Mouse (Mus musculus) testis, adult 2 months (tissue): ENCODE data around the gene Zfp11. TPM values are rescaled to one million over a fixed set of nuclear protein-coding genes. Genes with fewer than 3 reads are reported as not detected.

Experiments used
- H3K27ac ChIP-seq: fragments of 200-500 bp; 2 replicates; pipeline ENCODE4 v1.5.1; 2012; ENCODE audit warnings: low read depth, low read length; ENCODE audit not compliant: control insufficient read depth, insufficient read depth
- H3K27me3 ChIP-seq: fragments of 200-500 bp; 2 replicates; pipeline ENCODE4 v1.6.1; 2012; ENCODE audit warnings: mild to moderate bottlenecking, low read length, moderate library complexity; ENCODE audit not compliant: control insufficient read depth, insufficient read depth
- H3K36me3 ChIP-seq: fragments of 200-500 bp; 2 replicates; pipeline ENCODE4 v1.6.1; 2012; ENCODE audit warnings: mild to moderate bottlenecking, low read length; ENCODE audit not compliant: control insufficient read depth, insufficient read depth
- H3K4me1 ChIP-seq: fragments of 200-500 bp; 2 replicates; pipeline ENCODE4 v1.6.1; 2012; ENCODE audit warnings: low read length; ENCODE audit not compliant: control insufficient read depth, insufficient read depth
- H3K4me3 ChIP-seq: fragments of 200-500 bp; 2 replicates; pipeline ENCODE4 v1.5.1; 2012; ENCODE audit warnings: low read depth, mild to moderate bottlenecking, low read length, moderate library complexity, mixed read lengths; ENCODE audit not compliant: control insufficient read depth
- CTCF ChIP-seq: fragments of 200-500 bp; IDR thresholded peaks from 2 replicates; pipeline ENCODE4 v1.5.1; 2012; ENCODE audit warnings: low read depth, mild to moderate bottlenecking, inconsistent platforms, low read length, moderate library complexity; ENCODE audit not compliant: control insufficient read depth, insufficient read depth, insufficient replicate concordance
- POLR2A ChIP-seq: fragments of 200-500 bp; IDR thresholded peaks from 2 replicates; pipeline ENCODE4 v1.6.1; 2012; ENCODE audit warnings: low read depth, mild to moderate bottlenecking, inconsistent platforms, low read length, moderate library complexity; ENCODE audit not compliant: control insufficient read depth
- polyA plus RNA-seq: library from polyadenylated mRNA; depleted of rRNA; stranded (reverse); fragments of >200 nt; gene quantifications from 2 replicates; pipeline ENCODE4 v1.2.3, GENCODE M21; 2012; rRNA removed

Gene Zfp11
- polyA plus RNA-seq: 0.94 and 1.3 TPM in 2 replicates

DNA sequence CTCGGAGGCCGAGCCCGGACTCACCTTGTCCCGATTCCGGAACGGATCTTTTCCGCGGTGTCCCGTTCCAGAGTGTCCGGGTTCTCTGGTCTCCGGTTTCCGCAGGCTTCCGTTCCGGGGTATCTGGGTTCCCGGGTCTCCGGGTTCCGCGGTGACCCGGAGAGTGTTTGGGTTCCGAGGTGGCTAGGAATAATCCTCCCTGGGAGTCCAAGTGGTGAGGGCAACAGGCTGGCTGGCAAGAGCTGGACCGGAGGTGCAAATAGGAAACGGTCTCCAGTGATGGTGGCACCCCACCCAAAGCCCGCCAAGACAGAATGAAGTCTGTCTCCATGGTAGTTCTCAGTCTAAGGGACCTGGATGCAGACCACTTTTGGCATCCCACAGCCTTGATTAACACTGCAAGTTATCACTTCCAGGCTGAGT lies at the start of gene Zfp11:
Gene Zfp11 (minus strand): TSS at position 64 of the 423 bp plus-strand sequence.
- TF ChIP-seq CTCF: no peak
- peak; percentile 86 for TF ChIP-seq POLR2A
- H3K4me3 ChIP-seq: peak within 1 kb of the TSS; percentile 99
- H3K36me3 ChIP-seq: no peaks in the 10 kb centered on the region
- no peaks in the 10 kb centered on the region for H3K27me3 ChIP-seq
- peak within 1 kb of the TSS; percentile 61 for H3K27ac ChIP-seq
- H3K4me1 ChIP-seq: peaks cover 5% of the 10 kb centered on the region

DNA sequence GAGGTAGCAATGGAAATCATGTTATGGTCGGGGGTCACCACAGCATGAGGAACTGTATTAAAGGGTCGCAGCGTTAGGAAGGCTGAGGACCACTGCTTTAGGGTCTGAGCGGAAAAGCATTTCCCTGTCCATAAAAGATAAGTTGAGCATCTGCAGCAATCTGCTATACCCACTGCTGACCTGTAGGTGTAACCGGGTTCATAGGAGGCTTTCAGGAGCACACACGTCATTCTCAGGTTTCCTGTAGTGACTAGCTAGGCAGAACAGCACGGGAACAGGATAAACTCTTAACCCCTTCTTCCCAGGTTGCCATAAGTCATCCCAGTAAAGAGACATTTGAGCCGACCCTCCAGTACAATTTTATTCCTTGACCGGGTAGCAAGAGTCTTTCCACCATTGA lies 47.1 kb upstream of the Zfp11 start:
- Histone ChIP-seq H3K4me3 (no peak overlapping the region), H3K27ac (no peak overlapping the region), H3K27me3 (no peaks in the 10 kb centered on the region), H3K4me1 (no peaks in the 10 kb centered on the region), H3K36me3 (peaks cover 1% of the 10 kb centered on the region; the same call in 1 of the 2 replicates)
- TF ChIP-seq CTCF (no peak), POLR2A (no peak)

DNA sequence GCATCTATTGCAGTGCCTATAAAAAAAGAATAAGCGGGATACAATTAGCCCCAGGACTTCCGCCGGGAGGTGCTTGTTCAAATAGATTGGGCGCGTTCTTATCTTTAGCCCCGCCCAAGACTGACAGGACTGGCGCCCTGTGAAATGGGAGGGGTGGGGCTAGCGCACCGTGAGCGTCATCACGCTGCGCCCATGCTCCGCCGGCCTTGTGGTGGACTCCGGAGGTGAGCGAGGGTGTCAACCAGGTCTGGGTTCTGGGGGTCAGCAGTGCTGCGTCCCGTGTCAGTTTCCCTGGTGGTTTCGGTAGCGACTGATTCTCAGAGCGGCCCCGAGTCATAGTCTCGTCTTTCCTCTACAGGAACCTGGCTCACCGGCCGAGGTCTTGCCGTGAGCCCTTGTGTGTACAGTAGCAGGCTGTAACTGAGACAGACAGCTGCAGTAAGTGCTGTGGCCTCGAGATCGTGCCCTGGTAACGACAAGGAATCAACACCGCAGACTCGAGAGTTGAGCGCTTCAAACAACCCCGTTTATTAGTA lies 45.5 kb upstream of the Zfp11 start, which contains the start of gene Mrps17:
Gene Mrps17 (plus strand): TSS at position 172 of the 536 bp plus-strand sequence.
- Histone ChIP-seq H3K27me3 (no peaks in the 10 kb centered on the region), H3K36me3 (peaks cover 1% of the 10 kb centered on the region; the same call in 1 of the 2 replicates), H3K4me3 (peak within 1 kb of the TSS; percentile 93), H3K27ac (peak within 1 kb of the TSS; percentile 73), H3K4me1 (no peaks in the 10 kb centered on the region)
- peak; percentile 95 for TF ChIP-seq POLR2A
- no peak for TF ChIP-seq CTCF

- no peak for TF ChIP-seq POLR2A
- no peak for TF ChIP-seq CTCF
- Histone ChIP-seq H3K27me3 (no peaks in the 10 kb centered on the region), H3K4me1 (no peaks in the 10 kb centered on the region), H3K27ac (no peak within 1 kb of the TSS), H3K36me3 (no peaks in the 10 kb centered on the region), H3K4me3 (no peak within 1 kb of the TSS)
Observed at GRCm38 (mm10) chr5:129708412-129708811, 38.5 kb upstream of the Zfp11 start, which contains the start of gene Sept14. Gene Sept14, minus strand, starts transcription at chr5:129708512.

- H3K4me3 ChIP-seq: no peak overlapping the region
- no peaks in the 10 kb centered on the region for H3K4me1 ChIP-seq
- H3K27me3 ChIP-seq: no peaks in the 10 kb centered on the region
- H3K27ac ChIP-seq: no peak overlapping the region
- no peak for TF ChIP-seq POLR2A
- no peak for TF ChIP-seq CTCF
- no peaks in the 10 kb centered on the region for H3K36me3 ChIP-seq
Observed at GRCm38 (mm10) chr5:129703368-129703767, 33.5 kb upstream of the Zfp11 start.

GRCm38 (mm10) chr5:129701706-129702105 lies 31.8 kb upstream of the Zfp11 start:
- H3K36me3 ChIP-seq: no peaks in the 10 kb centered on the region
- no peaks in the 10 kb centered on the region for H3K27me3 ChIP-seq
- TF ChIP-seq CTCF (no peak), POLR2A (no peak)
- H3K27ac ChIP-seq: no peak overlapping the region
- H3K4me3 ChIP-seq: no peak overlapping the region
- no peaks in the 10 kb centered on the region for H3K4me1 ChIP-seq

GRCm38 (mm10) chr5:129700506-129700905 lies 30.6 kb upstream of the Zfp11 start:
- TF ChIP-seq POLR2A: no peak
- TF ChIP-seq CTCF: no peak
- H3K36me3 ChIP-seq: no peaks in the 10 kb centered on the region
- no peaks in the 10 kb centered on the region for H3K4me1 ChIP-seq
- H3K27me3 ChIP-seq: no peaks in the 10 kb centered on the region
- no peak overlapping the region for H3K27ac ChIP-seq
- H3K4me3 ChIP-seq: no peak overlapping the region
